Mouse (Mus musculus) MEL (cell line): ENCODE results near the gene Ubac2. TPM values are rescaled to one million over a fixed set of nuclear protein-coding genes. Genes with fewer than 3 reads are reported as not detected.

Source experiments
- DNase-seq: peaks from one replicate; pipeline ENCODE4 v3.0.0; 2011; ENCODE audit warnings: low read depth, low spot score
- H3K27ac ChIP-seq: 2 replicates; pipeline ENCODE4 v1.5.1; 2012; ENCODE audit warnings: low read depth, mild to moderate bottlenecking, control low read depth, low read length, moderate library complexity; ENCODE audit not compliant: control insufficient read depth
- H3K27me3 ChIP-seq, 2 experiments: fragments of 150-350 bp in 1 of 2; sonication (generic) in 1 of 2; 2 replicates each; pipeline ENCODE4 v1.6.1; 2012; ENCODE audit warnings: low read length in 2 of 2, mild to moderate bottlenecking in 2 of 2, improper control_type of control experiment in 1 of 2, moderate library complexity in 1 of 2; ENCODE audit not compliant: insufficient read depth in 2 of 2, control insufficient read depth in 1 of 2
- H3K36me3 ChIP-seq, 2 experiments: 2 replicates each; pipeline ENCODE4 v1.6.1; 2012 to 2014; ENCODE audit warnings: low read length in 2 of 2, improper control_type of control experiment in 1 of 2, inconsistent platforms in 1 of 2, mild to moderate bottlenecking in 1 of 2; ENCODE audit not compliant: insufficient read depth in 2 of 2, control insufficient read depth in 1 of 2
- H3K4me1 ChIP-seq, 2 experiments: fragments of 150-350 bp in 1 of 2; sonication (generic) in 1 of 2; 2 replicates each; pipeline ENCODE4 v1.6.1; 2012; ENCODE audit warnings: low read length in 2 of 2, improper control_type of control experiment in 1 of 2, mild to moderate bottlenecking in 1 of 2; ENCODE audit not compliant: insufficient read depth in 2 of 2, control insufficient read depth in 1 of 2
- H3K4me3 ChIP-seq, 2 experiments: fragments of 150-350 bp in 1 of 2; sonication (generic) in 1 of 2; 2 replicates each; pipeline ENCODE4 v1.5.1; 2012; ENCODE audit warnings: low read depth in 2 of 2, low read length in 2 of 2, mild to moderate bottlenecking in 2 of 2, moderate library complexity in 2 of 2, control low read depth in 1 of 2, improper control_type of control experiment in 1 of 2; ENCODE audit not compliant: control insufficient read depth in 1 of 2, insufficient read depth in 1 of 2
- H3K79me2 ChIP-seq: 2 replicates; pipeline ENCODE4 v1.6.1; 2012; ENCODE audit warnings: mild to moderate bottlenecking, low read length, moderate library complexity; ENCODE audit not compliant: control insufficient read depth, poor library complexity, insufficient read depth
- H3K9ac ChIP-seq: 2 replicates; pipeline ENCODE4 v1.6.1; 2012; ENCODE audit warnings: low read depth, mild to moderate bottlenecking, control low read depth, low read length, moderate library complexity; ENCODE audit not compliant: control insufficient read depth, poor library complexity, severe bottlenecking
- H3K9me3 ChIP-seq: fragments of 150-350 bp; sonication (generic); replicated peaks from 2 replicates; pipeline ENCODE4 v1.6.1; 2012; ENCODE audit warnings: mild to moderate bottlenecking, low read length, improper control_type of control experiment, moderate library complexity; ENCODE audit not compliant: insufficient read depth
- BHLHE40 ChIP-seq: IDR thresholded peaks from 2 replicates; pipeline ENCODE4 v1.6.1; 2012; ENCODE audit warnings: low read depth, mild to moderate bottlenecking, inconsistent platforms, low read length, improper control_type of control experiment, borderline replicate concordance
- CHD1 ChIP-seq: IDR thresholded peaks from 2 replicates; pipeline ENCODE4 v1.6.1; 2012; ENCODE audit warnings: low read depth, mild to moderate bottlenecking, inconsistent platforms, low read length, improper control_type of control experiment
- CHD2 ChIP-seq: IDR thresholded peaks from 2 replicates; pipeline ENCODE4 v1.6.1; 2011; ENCODE audit warnings: low read length, improper control_type of control experiment
- CTCF ChIP-seq, 3 experiments: IDR thresholded peaks in 2 of 3; conservative IDR thresholded peaks in 1 of 3; 2 replicates each; pipeline ENCODE4 v1.5.1; 2011 to 2012; ENCODE audit warnings: low read length in 3 of 3, low read depth in 2 of 3, mild to moderate bottlenecking in 2 of 3, improper control_type of control experiment in 1 of 3, inconsistent platforms in 1 of 3, mixed read lengths in 1 of 3, moderate library complexity in 1 of 3; ENCODE audit not compliant: control insufficient read depth in 1 of 3, insufficient read depth in 1 of 3, poor library complexity in 1 of 3, severe bottlenecking in 1 of 3
- GABPA ChIP-seq: IDR thresholded peaks from 2 replicates; pipeline ENCODE4 v1.6.1; 2012; ENCODE audit warnings: low read depth, mild to moderate bottlenecking, inconsistent platforms, low read length, improper control_type of control experiment, moderate library complexity
- GATA1 ChIP-seq: IDR thresholded peaks from 2 replicates; pipeline ENCODE4 v1.6.1; 2011; ENCODE audit warnings: low read depth, low read length, improper control_type of control experiment
- HCFC1 ChIP-seq: IDR thresholded peaks from 2 replicates; pipeline ENCODE4 v1.6.1; 2012; ENCODE audit warnings: low read depth, mild to moderate bottlenecking, inconsistent platforms, low read length, improper control_type of control experiment, moderate library complexity
- KAT2A ChIP-seq: conservative IDR thresholded peaks from 2 replicates; pipeline ENCODE4 v1.6.1; 2012; ENCODE audit warnings: low read depth, low read length, improper control_type of control experiment, inconsistent platforms
- MAFK ChIP-seq: IDR thresholded peaks from 2 replicates; pipeline ENCODE4 v1.6.1; 2011; ENCODE audit warnings: low read depth, mild to moderate bottlenecking, low read length, improper control_type of control experiment, borderline replicate concordance
- MAZ ChIP-seq: IDR thresholded peaks from 2 replicates; pipeline ENCODE4 v1.6.1; 2012; ENCODE audit warnings: low read depth, mild to moderate bottlenecking, inconsistent platforms, low read length, improper control_type of control experiment
- MXI1 ChIP-seq: IDR thresholded peaks from 2 replicates; pipeline ENCODE4 v1.6.1; 2011; ENCODE audit warnings: mild to moderate bottlenecking, low read depth, low read length, improper control_type of control experiment
- MYB ChIP-seq: IDR thresholded peaks from 2 replicates; pipeline ENCODE4 v1.6.1; 2011; ENCODE audit warnings: mild to moderate bottlenecking, low read depth, low read length, improper control_type of control experiment
- MYC ChIP-seq: IDR thresholded peaks from 2 replicates; pipeline ENCODE4 v1.6.1; 2011; ENCODE audit warnings: low read depth, mild to moderate bottlenecking, low read length, improper control_type of control experiment, moderate library complexity
- POLR2AphosphoS2 ChIP-seq: IDR thresholded peaks from 2 replicates; pipeline ENCODE4 v1.6.1; 2011; ENCODE audit warnings: low read length, improper control_type of control experiment
- RAD21 ChIP-seq: IDR thresholded peaks from 2 replicates; pipeline ENCODE4 v1.6.1; 2011; ENCODE audit warnings: mild to moderate bottlenecking, low read depth, low read length, improper control_type of control experiment
- SIN3A ChIP-seq: IDR thresholded peaks from 2 replicates; pipeline ENCODE4 v1.6.1; 2012; ENCODE audit warnings: low read length, improper control_type of control experiment, inconsistent platforms
- SMC3 ChIP-seq: IDR thresholded peaks from 2 replicates; pipeline ENCODE4 v1.6.1; 2011; ENCODE audit warnings: low read depth, low read length, improper control_type of control experiment
- TAL1 ChIP-seq: IDR thresholded peaks from 2 replicates; pipeline ENCODE4 v1.6.1; 2012; ENCODE audit warnings: mild to moderate bottlenecking, inconsistent platforms, low read length, moderate library complexity, mixed read lengths
- TCF12 ChIP-seq: IDR thresholded peaks from 2 replicates; pipeline ENCODE4 v1.6.1; 2014; ENCODE audit warnings: low read depth, mild to moderate bottlenecking, inconsistent platforms, low read length, improper control_type of control experiment, moderate library complexity
- UBTF ChIP-seq: IDR thresholded peaks from 2 replicates; pipeline ENCODE4 v1.6.1; 2012; ENCODE audit warnings: low read depth, mild to moderate bottlenecking, inconsistent platforms, low read length, improper control_type of control experiment, moderate library complexity, borderline replicate concordance; ENCODE audit not compliant: insufficient read depth
- ZC3H11A ChIP-seq: IDR thresholded peaks from 2 replicates; pipeline ENCODE4 v1.6.1; 2012; ENCODE audit warnings: low read depth, mild to moderate bottlenecking, inconsistent platforms, low read length, improper control_type of control experiment
- ZKSCAN1 ChIP-seq: IDR thresholded peaks from 2 replicates; pipeline ENCODE4 v1.6.1; 2012; ENCODE audit warnings: low read depth, mild to moderate bottlenecking, inconsistent platforms, low read length, improper control_type of control experiment, moderate library complexity
- ZMIZ1 ChIP-seq: IDR thresholded peaks from 2 replicates; pipeline ENCODE4 v1.6.1; 2012; ENCODE audit warnings: low read depth, mild to moderate bottlenecking, inconsistent platforms, low read length, improper control_type of control experiment, moderate library complexity
- ZNF384 ChIP-seq: IDR thresholded peaks from 2 replicates; pipeline ENCODE4 v1.6.1; 2012; ENCODE audit warnings: low read depth, mild to moderate bottlenecking, inconsistent platforms, low read length, improper control_type of control experiment
- polyA plus RNA-seq, 2 experiments: library from polyadenylated mRNA; stranded (reverse) in 1 of 2; unstranded in 1 of 2; fragments of >175 nt in 1 of 2; fragments of >200 nt in 1 of 2; gene quantifications; 2 replicates each; pipeline versions ENCODE4 v1.2.1 to v1.2.4; 2012; ENCODE audit warnings: low replicate concordance in 2 of 2, low read depth in 1 of 2; ENCODE audit not compliant: insufficient read length in 2 of 2, insufficient read depth in 1 of 2, missing spikeins in 1 of 2
- total RNA-seq: library from RNA; depleted of rRNA; stranded (reverse); fragments of 300-350 nt; gene quantifications from 2 replicates; pipeline ENCODE4 v1.2.3, GENCODE M21; 2012

Gene Ubac2
- total and polyA plus RNA-seq, 3 experiments = 32.9 to 44.8 TPM; not detected in 1

DNA sequence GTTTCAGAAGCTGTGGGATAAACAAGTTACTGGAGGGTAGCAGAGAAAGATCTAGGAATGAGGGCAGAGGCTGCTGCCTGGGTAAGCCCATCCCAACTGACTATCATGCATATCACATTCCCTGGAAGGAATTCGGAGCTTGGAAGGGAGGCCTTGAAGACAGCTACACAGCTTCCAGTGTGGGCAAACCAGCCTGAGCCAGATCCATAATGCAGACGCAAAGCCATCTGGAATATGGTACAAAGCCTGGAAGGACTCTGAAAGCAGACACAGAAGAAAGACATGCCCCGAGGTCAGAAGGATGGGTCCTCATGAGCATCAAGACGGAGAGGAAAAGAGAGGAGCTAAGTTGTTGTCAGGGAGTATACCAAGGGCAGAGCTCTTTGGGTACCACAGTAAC lies 40.3 kb upstream of the Ubac2 start:
- Histone ChIP-seq H3K9ac (no peak overlapping the region), H3K4me1 (no peaks in the 10 kb centered on the region), H3K9me3 (no peaks in the 10 kb centered on the region), H3K27ac (no peak overlapping the region), H3K27me3 (no peaks in the 10 kb centered on the region; a peak in 1 of 4 replicates), H3K36me3 (no peaks in the 10 kb centered on the region), H3K79me2 (no peaks in the 10 kb centered on the region), H3K4me3 (no peak overlapping the region)
- no peak for DNase-seq
- TF ChIP-seq TAL1 = no peak
- no peak for TF ChIP-seq SMC3
- TF ChIP-seq MYC = no peak
- no peak for TF ChIP-seq SIN3A
- TF ChIP-seq GATA1 = no peak
- TF ChIP-seq UBTF = no peak
- TF ChIP-seq, all 39 proteins: peak for 0

DNA sequence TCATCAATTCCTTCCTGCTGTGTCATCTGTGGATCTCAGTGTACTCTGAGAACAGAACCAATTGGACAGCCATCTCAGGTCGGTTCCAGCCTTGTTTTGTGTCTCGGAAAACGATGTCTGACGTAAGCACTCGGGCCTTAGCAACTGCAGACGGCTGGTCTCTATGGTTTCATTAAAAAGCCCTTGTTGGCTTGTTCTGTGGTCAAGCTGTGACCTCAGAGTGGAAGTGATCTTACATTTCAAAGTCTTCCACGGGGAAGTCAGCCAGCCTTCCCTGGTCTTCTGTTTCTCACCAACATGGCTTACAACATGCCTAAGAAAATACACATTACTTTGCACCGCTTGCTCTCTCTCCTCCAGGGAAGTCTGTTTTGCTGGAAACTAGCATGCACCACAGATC lies 38.2 kb upstream of the Ubac2 start:
- DNase-seq = no peak
- H3K9me3 ChIP-seq = no peaks in the 10 kb centered on the region
- H3K9ac ChIP-seq = no peak overlapping the region
- H3K27ac ChIP-seq = no peak overlapping the region
- no peaks in the 10 kb centered on the region for H3K79me2 ChIP-seq
- no peak overlapping the region for H3K4me3 ChIP-seq
- H3K36me3 ChIP-seq = no peaks in the 10 kb centered on the region
- H3K4me1 ChIP-seq = no peaks in the 10 kb centered on the region
- no peaks in the 10 kb centered on the region; a peak in 1 of 4 replicates for H3K27me3 ChIP-seq
- no peak for TF ChIP-seq BHLHE40
- no peak for TF ChIP-seq MAZ
- no peak for TF ChIP-seq MYB
- no peak for TF ChIP-seq MAFK
- no peak for TF ChIP-seq GABPA
- TF ChIP-seq CHD1 = no peak
- TF ChIP-seq, all 39 proteins: peak for 0

DNA sequence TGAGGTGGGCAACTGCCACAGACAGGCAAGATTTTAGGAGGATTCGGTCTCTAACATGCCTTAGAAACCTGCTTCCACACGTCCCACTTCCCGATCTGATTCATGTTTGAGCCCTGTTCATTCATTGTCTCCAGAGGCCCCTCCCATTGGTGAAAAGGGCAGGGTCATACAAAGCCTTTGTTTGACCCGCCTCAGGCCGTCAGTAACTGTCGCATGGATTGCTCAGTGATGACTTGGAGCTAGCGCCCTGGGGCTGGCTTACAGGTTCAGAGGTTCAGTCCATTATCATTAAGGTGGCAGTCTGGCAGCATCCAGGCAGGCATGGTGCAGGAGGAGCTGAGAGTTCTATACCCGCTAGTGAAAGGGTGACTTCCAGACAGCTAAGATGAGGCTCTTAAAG lies 33.9 kb upstream of the Ubac2 start:
- no peak overlapping the region for H3K9ac ChIP-seq
- H3K79me2 ChIP-seq = no peaks in the 10 kb centered on the region
- no peak for DNase-seq
- no peaks in the 10 kb centered on the region for H3K36me3 ChIP-seq
- H3K4me3 ChIP-seq = no peak overlapping the region
- H3K9me3 ChIP-seq = no peaks in the 10 kb centered on the region
- TF ChIP-seq MXI1 (no peak), POLR2AphosphoS2 (no peak), CHD2 (no peak), ZKSCAN1 (no peak), MAFK (no peak), RAD21 (no peak), HCFC1 (no peak), ZC3H11A (no peak), CHD1 (no peak), TAL1 (no peak), ZNF384 (no peak), TCF12 (no peak), MYB (no peak), ZMIZ1 (no peak), KAT2A (no peak), CTCF (IDR thresholded peaks at IDR 0.05 in 2 of 3, conservative IDR thresholded peaks at IDR 0.05 in 1 of 3; ENCODE audit: control insufficient read depth in 1 of 3, insufficient read depth in 1 of 3, low read depth in 2 of 3, low read length in 3 of 3, poor library complexity in 1 of 3, severe bottlenecking in 1 of 3) (no peak), BHLHE40 (no peak)
- TF ChIP-seq, all 39 proteins: peak for 0
- Histone ChIP-seq H3K27me3 (no peaks in the 10 kb centered on the region; a peak in 1 of 4 replicates), H3K4me1 (no peaks in the 10 kb centered on the region), H3K27ac (no peak overlapping the region)
